ENCODE assay signal across 16 mouse cellular contexts in genomic region chrX:11901791-11902190, GRCm38 (mm10).
"Had no signal": no experiment of that assay in that cellular context is flagged by ENCODE, and none has a peak within 500 bp of the region (broad histone marks: within the 10 kb centered on the region; RNA-seq: fewer than 3 reads in every experiment).

No protein-coding gene starts in this region.

- H3K27ac ChIP-seq: kidney, postnatal 0 days; layer of hippocampus, adult 2 months; limb, embryonic 10.5 days; limb, embryonic 13.5 days; liver, embryonic 12.5 days; liver, embryonic 15.5 days had no signal

- H3K4me1 ChIP-seq: limb, embryonic 13.5 days; liver, embryonic 12.5 days; liver, embryonic 15.5 days had no signal

- H3K9me3 ChIP-seq: limb, embryonic 10.5 days; limb, embryonic 13.5 days; liver, embryonic 12.5 days; liver, embryonic 15.5 days had no signal

- H3K4me3 ChIP-seq: layer of hippocampus, adult 2 months; limb, embryonic 10.5 days; limb, embryonic 13.5 days; liver, embryonic 12.5 days; liver, embryonic 15.5 days had no signal

- DNase-seq: kidney, adult 2 months; kidney, postnatal 25 days; layer of hippocampus, adult 9-11 months; liver; midbrain, embryonic 14.5 days; thymus, adult 2 months; thymus, postnatal 14 days; thymus, postnatal 4 days had no signal

- H3K4me2 ChIP-seq: limb, embryonic 13.5 days; liver, embryonic 12.5 days; liver, embryonic 15.5 days; midbrain, embryonic 11.5 days had no signal

- H3K36me3 ChIP-seq: limb, embryonic 10.5 days; limb, embryonic 13.5 days; liver, embryonic 12.5 days; liver, embryonic 15.5 days had no signal

- H3K9ac ChIP-seq: limb, embryonic 13.5 days; liver, embryonic 12.5 days; liver, embryonic 15.5 days had no signal

- ATAC-seq: intestine, postnatal 0 days; liver, embryonic 12.5 days had no signal

- H3K27me3 ChIP-seq: liver, embryonic 15.5 days had no signal
